Mouse (Mus musculus): ENCODE measurements at regions not wholly inside any gene's neighbourhood (a gene's known extent, or its start where the extent isn't known, plus 50 kb on each side); places are given as distances from the start of the nearest gene placed in this dataset.

GRCm38 (mm10) chr14:76913850-76914249, 122.7 kb upstream of the Ccdc122 start:
- DNase-seq: no peak

GRCm38 (mm10) chr14:76912301-76913001, 124.1 kb upstream of the Ccdc122 start:
- no peak for DNase-seq

GRCm38 (mm10) chr14:76911271-76911670, 125.3 kb upstream of the Ccdc122 start:
- no peak for DNase-seq

- DNase-seq: no peak
These were observed 126.4 kb upstream of the Ccdc122 start for GRCm38 (mm10) chr14:76910186-76910585.

GRCm38 (mm10) chr14:76907941-76908340, 128.6 kb upstream of the Ccdc122 start:
- DNase-seq: no peak

GRCm38 (mm10) chr14:76902962-76903757, 133.4 kb upstream of the Ccdc122 start:
- no peak for DNase-seq

GRCm38 (mm10) chr14:76901490-76901889, 135.1 kb upstream of the Ccdc122 start:
- DNase-seq: no peak

GRCm38 (mm10) chr14:76899331-76899730, 137.2 kb upstream of the Ccdc122 start:
- no peak for DNase-seq

- DNase-seq: no peak
These were observed 148.9 kb upstream of the Ccdc122 start for GRCm38 (mm10) chr14:76887708-76888107.

GRCm38 (mm10) chr14:76887201-76887600, 149.4 kb upstream of the Ccdc122 start:
- DNase-seq: no peak

- no peak for DNase-seq
These were observed 153.3 kb upstream of the Ccdc122 start for GRCm38 (mm10) chr14:76883231-76883651.

GRCm38 (mm10) chr14:76882711-76883171, 153.8 kb upstream of the Ccdc122 start:
- DNase-seq: peak; percentile 70

- DNase-seq: no peak
These were observed 155.7 kb upstream of the Ccdc122 start for GRCm38 (mm10) chr14:76880851-76881250.

- no peak for DNase-seq
These were observed 159.3 kb upstream of the Ccdc122 start for GRCm38 (mm10) chr14:76877306-76877705.

GRCm38 (mm10) chr14:76876015-76876414, 160.6 kb upstream of the Ccdc122 start:
- DNase-seq: peak; percentile 31

GRCm38 (mm10) chr14:76875266-76875900, 161.2 kb upstream of the Ccdc122 start:
- no peak for DNase-seq

GRCm38 (mm10) chr14:76874542-76875265, 161.9 kb upstream of the Ccdc122 start:
- no peak for DNase-seq

GRCm38 (mm10) chr14:76873684-76874083, 162.9 kb upstream of the Ccdc122 start:
- no peak for DNase-seq

- no peak for DNase-seq
These were observed 163.6 kb upstream of the Ccdc122 start for GRCm38 (mm10) chr14:76872976-76873375.

- no peak for DNase-seq
These were observed 164.1 kb upstream of the Ccdc122 start for GRCm38 (mm10) chr14:76872510-76872909.

- DNase-seq: no peak
These were observed 167.7 kb upstream of the Ccdc122 start for GRCm38 (mm10) chr14:76868831-76869230.

GRCm38 (mm10) chr14:76868131-76868530, 168.4 kb upstream of the Ccdc122 start:
- DNase-seq: no peak

- DNase-seq: no peak
These were observed 171.9 kb upstream of the Ccdc122 start for GRCm38 (mm10) chr14:76864664-76865063.

All from cerebellum, adult 9-11 months (tissue).